Mouse (Mus musculus): Measurements from ENCODE around the gene Efna2.

Efna2 gene

GRCm38 (mm10) chr10:80165392-80166128 is 13.7 kb upstream of the Efna2 start, which contains the start of gene Cirbp:
Gene Cirbp, plus strand, starts transcription at chr10:80165985.
- CTCF ChIA-PET: interaction anchor here (0.5 to 2.4 kb wide), 2 partner anchors 19 to 25 kb away, joined by 3 to 23 read pairs; no protein-coding TSS in a partner anchor

- CTCF ChIA-PET: interaction anchor here (0.5 to 1.1 kb wide), 2 partner anchors 8 to 25 kb away, joined by 3 to 5 read pairs; no protein-coding TSS in a partner anchor
Observed at GRCm38 (mm10) chr10:80166136-80166535, 13.1 kb upstream of the Efna2 start.

GRCm38 (mm10) chr10:80167460-80168037 is 11.7 kb upstream of the Efna2 start:
- CTCF ChIA-PET: interaction anchor here (0.5 to 1.3 kb wide), 4 partner anchors 20 to 178 kb away, joined by 3 to 4 read pairs (median 3); no protein-coding TSS in a partner anchor

- CTCF ChIA-PET: interaction anchor here (0.6 to 1.3 kb wide), 5 partner anchors 20 to 479 kb away, joined by 4 to 6 read pairs (median 4); no protein-coding TSS in a partner anchor
Observed at GRCm38 (mm10) chr10:80168038-80168661, 11.1 kb upstream of the Efna2 start.

- CTCF ChIA-PET: interaction anchor here (1.5 kb wide), 1 partner anchor 25 kb away, joined by 11 read pairs; no protein-coding TSS in a partner anchor
Observed at GRCm38 (mm10) chr10:80169070-80169469, 10.2 kb upstream of the Efna2 start.

- CTCF ChIA-PET: interaction anchor here (0.7 to 1.5 kb wide), 2 partner anchors 26 to 41 kb away, joined by 8 to 11 read pairs; no protein-coding TSS in a partner anchor
Observed at GRCm38 (mm10) chr10:80169651-80170050, 9.6 kb upstream of the Efna2 start.

GRCm38 (mm10) chr10:80170052-80170451 is 9.2 kb upstream of the Efna2 start:
- CTCF ChIA-PET: interaction anchor here (0.7 to 1.5 kb wide), 2 partner anchors 26 to 41 kb away, joined by 8 to 11 read pairs; no protein-coding TSS in a partner anchor

GRCm38 (mm10) chr10:80170601-80171021 is 8.7 kb upstream of the Efna2 start:
- CTCF ChIA-PET: no interaction called here

- CTCF ChIA-PET: interaction anchor here (0.9 kb wide), 1 partner anchor 202 kb away, joined by 3 read pairs; no protein-coding TSS in a partner anchor
Observed at GRCm38 (mm10) chr10:80171252-80171651, 8.0 kb upstream of the Efna2 start.

GRCm38 (mm10) chr10:80171760-80172526 is 7.3 kb upstream of the Efna2 start:
- CTCF ChIA-PET: interaction anchor here (0.6 to 0.9 kb wide), 2 partner anchors 187 to 202 kb away, joined by 3 to 7 read pairs; no protein-coding TSS in a partner anchor

- CTCF ChIA-PET: interaction anchor here (0.5 to 0.7 kb wide), 3 partner anchors 88 to 188 kb away, joined by 4 to 7 read pairs (median 6); partner anchors contain the start of genes Dazap1 and Gamt
Observed at GRCm38 (mm10) chr10:80172527-80173292, 6.6 kb upstream of the Efna2 start, which contains the start of gene 1600002K03Rik. Gene 1600002K03Rik, plus strand, starts transcription at chr10:80172944.

GRCm38 (mm10) chr10:80173358-80173757 is 5.9 kb upstream of the Efna2 start:
- CTCF ChIA-PET: no interaction called here

- CTCF ChIA-PET: interaction anchor here (0.6 to 0.8 kb wide), 2 partner anchors 25 to 301 kb away, joined by 3 to 8 read pairs; no protein-coding TSS in a partner anchor
Observed at GRCm38 (mm10) chr10:80173955-80174640, 5.2 kb upstream of the Efna2 start.

- CTCF ChIA-PET: interaction anchor here (0.6 to 1.5 kb wide), 3 partner anchors 26 to 300 kb away, joined by 3 to 16 read pairs (median 8); no protein-coding TSS in a partner anchor
Observed at GRCm38 (mm10) chr10:80174705-80175104, 4.6 kb upstream of the Efna2 start.

- CTCF ChIA-PET: interaction anchor here (1.5 kb wide), 1 partner anchor 69 kb away, joined by 16 read pairs; no protein-coding TSS in a partner anchor
Observed at GRCm38 (mm10) chr10:80175536-80176269, 3.6 kb upstream of the Efna2 start.

GRCm38 (mm10) chr10:80176270-80176834 is 2.9 kb upstream of the Efna2 start:
- CTCF ChIA-PET: interaction anchor here (0.7 to 1.5 kb wide), 3 partner anchors 68 to 337 kb away, joined by 3 to 16 read pairs (median 3); no protein-coding TSS in a partner anchor

- CTCF ChIA-PET: no interaction called here
Observed at GRCm38 (mm10) chr10:80177441-80178279, 1.6 kb upstream of the Efna2 start.

Data from spleen, embryonic (tissue).